Mouse (Mus musculus) testis, adult 2 months (tissue): Measurements from ENCODE around the gene Plcg2. TPM values are rescaled to one million over a fixed set of nuclear protein-coding genes. Genes with fewer than 3 reads are reported as not detected.

Experiments used
- H3K27ac ChIP-seq: fragments of 200-500 bp; 2 replicates; pipeline ENCODE4 v1.5.1; 2012; ENCODE audit warnings: low read depth, low read length; ENCODE audit not compliant: control insufficient read depth, insufficient read depth
- H3K27me3 ChIP-seq: fragments of 200-500 bp; 2 replicates; pipeline ENCODE4 v1.6.1; 2012; ENCODE audit warnings: mild to moderate bottlenecking, low read length, moderate library complexity; ENCODE audit not compliant: control insufficient read depth, insufficient read depth
- H3K36me3 ChIP-seq: fragments of 200-500 bp; 2 replicates; pipeline ENCODE4 v1.6.1; 2012; ENCODE audit warnings: mild to moderate bottlenecking, low read length; ENCODE audit not compliant: control insufficient read depth, insufficient read depth
- H3K4me1 ChIP-seq: fragments of 200-500 bp; 2 replicates; pipeline ENCODE4 v1.6.1; 2012; ENCODE audit warnings: low read length; ENCODE audit not compliant: control insufficient read depth, insufficient read depth
- H3K4me3 ChIP-seq: fragments of 200-500 bp; 2 replicates; pipeline ENCODE4 v1.5.1; 2012; ENCODE audit warnings: low read depth, mild to moderate bottlenecking, low read length, moderate library complexity, mixed read lengths; ENCODE audit not compliant: control insufficient read depth
- CTCF ChIP-seq: fragments of 200-500 bp; IDR thresholded peaks from 2 replicates; pipeline ENCODE4 v1.5.1; 2012; ENCODE audit warnings: low read depth, mild to moderate bottlenecking, inconsistent platforms, low read length, moderate library complexity; ENCODE audit not compliant: control insufficient read depth, insufficient read depth, insufficient replicate concordance
- POLR2A ChIP-seq: fragments of 200-500 bp; IDR thresholded peaks from 2 replicates; pipeline ENCODE4 v1.6.1; 2012; ENCODE audit warnings: low read depth, mild to moderate bottlenecking, inconsistent platforms, low read length, moderate library complexity; ENCODE audit not compliant: control insufficient read depth
- polyA plus RNA-seq: library from polyadenylated mRNA; depleted of rRNA; stranded (reverse); fragments of >200 nt; gene quantifications from 2 replicates; pipeline ENCODE4 v1.2.3, GENCODE M21; 2012

Gene Plcg2
- polyA plus RNA-seq, 1 experiment: 4.6 TPM

DNA sequence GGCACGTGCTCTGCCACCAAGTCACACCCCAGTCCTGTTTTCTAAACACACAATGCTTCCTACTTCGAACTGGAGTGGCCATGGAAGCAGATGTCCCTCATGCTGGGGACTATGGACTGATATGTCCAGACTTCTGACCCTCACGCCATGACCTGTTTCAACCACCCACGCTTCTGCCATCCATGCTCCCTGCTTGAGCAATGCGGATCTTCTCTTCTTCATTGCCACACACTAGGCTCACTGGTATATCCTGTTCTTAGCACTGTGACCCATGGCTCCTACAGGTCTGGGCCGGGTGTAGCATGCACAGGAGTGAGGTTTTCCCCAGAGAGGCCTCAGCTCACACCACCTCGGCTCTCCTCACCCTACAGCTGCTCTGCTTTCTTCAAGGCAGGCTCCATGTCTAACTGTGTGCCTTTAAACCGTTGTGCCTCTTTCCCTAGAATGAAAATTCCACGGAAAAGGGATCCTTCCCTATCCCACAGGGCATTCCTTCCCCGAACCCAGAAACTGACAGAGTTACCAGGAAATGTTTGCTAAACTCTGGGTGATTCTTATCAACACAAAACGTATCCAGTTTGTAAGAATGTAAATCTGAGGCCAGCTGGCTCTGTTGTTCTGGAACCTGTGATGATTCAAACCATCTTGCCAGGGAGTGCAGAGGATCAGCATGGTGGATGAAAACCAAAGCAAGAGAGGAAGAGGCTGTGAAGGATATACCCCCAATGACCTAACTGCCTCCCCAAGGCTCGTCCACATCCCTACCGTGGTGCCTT is 169.4 kb downstream of the Plcg2 start:
- Histone ChIP-seq H3K27me3 (no peaks in the 10 kb centered on the region), H3K4me3 (no peak overlapping the region), H3K4me1 (no peaks in the 10 kb centered on the region), H3K36me3 (no peaks in the 10 kb centered on the region; the same call in 1 of the 2 replicates), H3K27ac (no peak overlapping the region)
- TF ChIP-seq POLR2A (no peak), CTCF (no peak)

DNA sequence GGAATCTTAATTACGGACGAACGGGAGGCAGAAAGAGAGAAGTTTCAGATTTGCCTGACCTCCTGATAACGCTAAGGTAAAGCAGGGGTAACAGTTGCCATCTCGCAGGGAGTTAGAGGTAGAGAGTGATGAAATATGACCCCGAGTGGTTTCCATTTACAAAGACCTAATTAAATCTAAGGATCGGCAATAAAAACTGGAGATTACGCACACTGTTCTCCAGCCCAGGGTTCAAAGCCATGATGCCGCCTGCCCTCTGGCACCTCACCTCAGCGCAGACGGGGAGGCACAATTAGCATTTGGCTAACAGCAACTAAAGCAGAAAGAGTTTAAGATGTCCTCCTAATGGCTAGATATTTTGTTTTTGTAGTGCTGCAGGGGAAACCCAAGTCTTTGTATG is 172.4 kb downstream of the Plcg2 start:
- Histone ChIP-seq H3K4me3 (no peak overlapping the region), H3K27ac (no peak overlapping the region), H3K27me3 (no peaks in the 10 kb centered on the region)

DNA sequence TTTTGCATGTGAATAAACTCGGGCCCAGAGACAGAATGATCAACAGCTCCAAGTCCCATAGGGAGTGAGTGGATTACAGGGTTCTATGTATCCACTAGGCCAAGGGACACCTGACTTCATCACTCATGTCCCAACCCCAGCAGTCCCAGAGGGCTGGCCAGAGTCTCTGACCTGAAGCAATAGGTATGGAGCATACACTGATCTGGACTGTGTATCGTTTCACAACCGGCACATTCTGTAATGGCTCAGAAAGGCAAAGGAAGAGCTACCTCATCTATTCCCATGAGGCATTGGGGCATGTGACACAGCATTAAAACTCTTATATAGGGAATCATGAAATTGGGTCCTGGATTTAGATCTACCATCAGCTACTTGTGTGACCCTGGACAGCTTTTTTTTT is 174.5 kb downstream of the Plcg2 start:
- TF ChIP-seq POLR2A (no peak), CTCF (no peak)
- Histone ChIP-seq H3K27ac (no peak overlapping the region), H3K4me1 (peaks cover 3% of the 10 kb centered on the region), H3K27me3 (no peaks in the 10 kb centered on the region), H3K4me3 (no peak overlapping the region), H3K36me3 (no peaks in the 10 kb centered on the region)

More for the DNA sequence above, 172.4 kb downstream of the Plcg2 start:
- Histone ChIP-seq H3K4me1 (peaks cover 3% of the 10 kb centered on the region), H3K36me3 (no peaks in the 10 kb centered on the region)
- TF ChIP-seq CTCF (no peak), POLR2A (no peak)

DNA sequence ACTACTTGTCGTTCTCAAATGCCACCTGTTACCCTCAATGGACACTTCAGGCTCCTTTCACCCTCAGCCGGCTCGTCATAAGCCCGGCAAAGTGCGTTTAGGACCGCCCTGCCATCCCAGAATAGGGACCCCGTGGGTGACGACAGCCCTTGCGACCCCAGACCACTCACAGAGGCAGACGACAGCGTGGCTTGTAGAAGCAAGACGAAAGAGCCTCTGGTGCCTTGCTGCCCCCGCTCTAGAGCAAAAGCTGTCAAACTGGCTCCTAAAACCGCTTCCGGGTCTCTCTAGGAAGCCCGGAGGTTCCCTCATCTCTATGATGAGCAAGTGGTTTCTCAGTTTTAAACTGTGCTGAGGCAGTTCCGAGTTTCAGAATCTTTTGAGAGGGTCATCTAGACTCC is 175.3 kb downstream of the Plcg2 start, which contains the start of gene Sdr42e1:
Gene Sdr42e1 (minus strand): TSS at position 260 of the 401 bp plus-strand sequence.
- H3K27ac ChIP-seq: no peak within 1 kb of the TSS
- H3K4me3 ChIP-seq: peak within 1 kb of the TSS; percentile 96
- peaks cover 3% of the 10 kb centered on the region for H3K4me1 ChIP-seq
- no peak for TF ChIP-seq CTCF
- TF ChIP-seq POLR2A: peak; percentile 56; the same call in 1 of the 2 replicates
- no peaks in the 10 kb centered on the region for H3K27me3 ChIP-seq
- H3K36me3 ChIP-seq: no peaks in the 10 kb centered on the region

DNA sequence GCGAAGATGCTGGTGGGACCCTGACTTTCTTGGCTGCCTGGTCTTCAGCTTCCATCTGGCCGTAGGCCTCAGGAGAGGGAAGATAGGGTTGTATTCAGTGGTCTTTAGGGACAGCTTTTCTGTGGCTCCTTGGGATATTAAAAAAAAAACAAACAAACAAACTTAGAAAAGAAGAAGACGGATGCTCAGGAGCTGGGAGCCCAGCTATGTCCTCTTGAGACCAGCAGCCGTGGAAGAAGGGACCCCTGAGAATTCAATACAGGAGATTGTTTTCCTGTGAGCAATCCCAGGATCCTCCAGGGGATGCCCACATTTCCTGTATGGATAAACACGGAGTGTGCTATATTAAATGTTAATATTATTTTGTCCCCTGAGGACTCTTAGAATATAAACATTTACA is 177.1 kb downstream of the Plcg2 start:
- peaks cover 3% of the 10 kb centered on the region for H3K4me1 ChIP-seq
- no peak overlapping the region for H3K4me3 ChIP-seq
- no peaks in the 10 kb centered on the region for H3K36me3 ChIP-seq
- TF ChIP-seq POLR2A (no peak), CTCF (no peak)
- H3K27ac ChIP-seq: no peak overlapping the region
- no peaks in the 10 kb centered on the region for H3K27me3 ChIP-seq

DNA sequence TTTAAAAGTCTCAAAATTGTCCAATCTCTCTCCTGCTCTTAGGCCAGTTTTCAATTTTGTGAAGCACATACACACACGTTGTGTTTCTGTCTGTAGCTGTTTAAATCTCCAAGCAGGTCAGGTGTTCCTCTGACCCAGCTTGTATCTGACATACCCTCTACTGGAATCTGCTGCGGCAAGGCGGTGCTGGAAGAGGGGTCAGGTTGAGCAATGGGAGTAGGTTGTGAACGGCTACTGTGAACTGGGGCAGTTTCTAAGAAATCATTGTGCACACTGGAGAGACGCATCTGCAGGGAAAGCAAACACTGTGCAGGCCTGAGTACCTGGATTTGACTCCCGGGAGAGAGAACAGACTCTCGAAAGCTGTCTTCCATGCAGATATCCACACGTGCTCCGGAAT is 178.4 kb downstream of the Plcg2 start:
- Histone ChIP-seq H3K4me1 (peaks cover 3% of the 10 kb centered on the region), H3K4me3 (no peak overlapping the region), H3K36me3 (no peaks in the 10 kb centered on the region), H3K27me3 (no peaks in the 10 kb centered on the region), H3K27ac (no peak overlapping the region)
- no peak for TF ChIP-seq CTCF
- no peak for TF ChIP-seq POLR2A

DNA sequence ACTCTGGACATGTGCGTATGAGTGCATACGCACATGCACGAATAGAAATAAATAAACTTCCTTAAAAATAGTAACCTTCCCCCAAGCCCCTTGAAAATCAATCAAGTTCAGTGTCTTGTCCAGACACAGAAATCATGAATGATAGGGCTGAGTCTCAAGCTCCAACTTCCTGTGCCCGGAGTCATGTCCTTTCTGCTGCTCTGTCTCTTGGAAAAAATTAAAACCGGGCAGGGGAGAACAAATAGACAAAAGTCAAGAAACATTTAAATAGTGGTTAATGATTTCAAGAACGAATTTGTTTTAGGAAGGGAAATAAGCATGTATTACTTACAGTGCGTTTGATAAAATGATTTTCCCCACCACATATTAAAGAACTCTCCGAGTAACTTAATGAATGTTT is 178.9 kb downstream of the Plcg2 start:
- peaks cover 3% of the 10 kb centered on the region for H3K4me1 ChIP-seq
- TF ChIP-seq CTCF (no peak), POLR2A (no peak)
- no peaks in the 10 kb centered on the region for H3K36me3 ChIP-seq
- H3K27ac ChIP-seq: no peak overlapping the region
- no peaks in the 10 kb centered on the region for H3K27me3 ChIP-seq
- no peak overlapping the region for H3K4me3 ChIP-seq

DNA sequence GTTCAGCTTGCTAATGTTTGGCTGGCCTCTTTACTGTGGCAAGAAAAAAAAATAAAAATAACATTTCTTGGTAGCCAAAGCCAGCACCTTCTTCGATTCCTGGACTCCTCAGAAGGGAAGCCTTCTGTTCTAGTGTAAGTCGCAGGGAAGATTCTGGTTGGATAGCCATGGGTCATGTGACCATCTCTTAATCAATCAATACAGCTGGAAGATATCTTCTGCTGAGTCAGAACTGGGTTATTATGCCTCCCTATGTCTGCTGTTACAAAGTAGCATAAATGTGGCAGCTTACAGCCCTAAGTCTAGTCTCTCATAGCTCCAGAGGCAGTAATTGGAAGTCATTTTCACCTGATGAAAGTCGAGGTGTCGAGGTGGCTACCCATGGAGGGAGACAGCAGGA is 180.6 kb downstream of the Plcg2 start:
- TF ChIP-seq POLR2A (no peak), CTCF (no peak)
- H3K27me3 ChIP-seq: no peaks in the 10 kb centered on the region
- no peak overlapping the region for H3K4me3 ChIP-seq
- H3K36me3 ChIP-seq: no peaks in the 10 kb centered on the region
- H3K4me1 ChIP-seq: peaks cover 3% of the 10 kb centered on the region
- H3K27ac ChIP-seq: no peak overlapping the region
